Mouse (Mus musculus): ENCODE data around the gene Mettl24.

DNA sequence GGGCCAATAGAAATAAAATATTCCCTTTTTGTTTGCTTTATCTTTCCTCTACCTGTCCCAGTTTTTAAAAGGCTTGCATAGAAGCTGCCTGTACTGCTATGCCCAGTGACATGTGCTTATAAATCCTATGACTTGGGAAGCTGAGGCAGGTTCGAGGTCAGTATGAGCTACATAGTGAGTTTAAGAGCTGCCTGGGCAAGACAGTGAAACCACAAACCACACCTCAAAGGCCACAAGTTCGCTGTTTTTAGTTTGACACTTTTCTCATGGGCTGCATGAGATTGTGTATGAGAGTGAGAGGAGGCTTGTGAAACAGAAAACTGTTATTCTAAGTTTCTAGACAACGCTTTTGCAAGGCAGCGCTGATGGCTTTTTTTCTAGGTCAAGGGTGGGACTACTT is 42.4 kb downstream of the Mettl24 start:
- TF ChIP-seq CTCF (IDR thresholded peaks at IDR 0.05; ENCODE audit: control insufficient read depth, insufficient read depth, insufficient replicate concordance, low read depth, low read length), result no peak
- TF ChIP-seq POLR2A (IDR thresholded peaks at IDR 0.05; ENCODE audit: control insufficient read depth, low read depth, low read length), result no peak
